Comparison of ENCODE assay signal across 11 mouse cellular contexts in the genomic region with DNA sequence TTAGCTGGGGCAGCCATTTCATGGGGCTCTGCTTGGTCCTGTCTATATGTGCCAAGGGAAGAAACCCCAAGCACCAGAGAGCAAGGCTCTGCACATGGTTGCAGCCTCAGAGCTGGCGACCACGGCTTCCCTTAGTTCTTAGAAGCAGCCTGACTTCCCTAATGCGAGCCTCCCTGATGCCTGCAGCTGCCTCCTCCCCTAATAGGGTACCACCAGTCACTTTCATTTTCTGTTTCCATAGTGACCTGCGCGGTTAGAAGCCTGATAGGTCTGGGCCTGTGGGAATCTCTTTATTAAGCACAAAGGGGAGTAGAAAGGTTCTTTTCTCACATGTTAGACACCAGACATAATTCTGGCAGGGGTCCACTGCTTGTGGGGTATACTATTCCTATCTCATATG. TPM values are rescaled to one million over a fixed set of nuclear protein-coding genes. Genes with fewer than 3 reads are reported as not detected.
DNase-seq lines count a peak whose midpoint lies in the region; ATAC-seq and TF ChIP-seq lines count a peak whose summit lies in the region.
"Had no signal": no experiment of that assay in that cellular context is flagged by ENCODE, and none has a peak within 500 bp of the region (broad histone marks: within the 10 kb centered on the region; RNA-seq: fewer than 3 reads in every experiment).

No protein-coding gene starts in this region.

- TF ChIP-seq POLR2A in lung, adult 2 months (IDR thresholded peaks at IDR 0.05; ENCODE audit: borderline replicate concordance, extremely low read depth, low read depth, low read length): no peak

- peak; percentile 16 for DNase-seq in R1 (ENCODE audit: low read depth, low spot score)
- DNase-seq in forebrain, embryonic 10.5 days (ENCODE audit: extremely low spot score, low spot score): no peak
- no peak for DNase-seq in adrenal gland, adult 18-20 months (ENCODE audit: low spot score in 2 of 2)
- no peak for DNase-seq in lung, adult 2 months
- DNase-seq in kidney, postnatal 36 days: no peak
- DNase-seq: gastrocnemius, postnatal 14 days; kidney, adult 18-20 months; lung, adult 18-20 months had no signal

- no peak overlapping the region for H3K4me3 ChIP-seq in forebrain, embryonic 10.5 days
- no peak overlapping the region for H3K4me3 ChIP-seq in hindbrain, embryonic 16.5 days (ENCODE audit: low read length)
- H3K4me3 ChIP-seq in neural tube, embryonic 13.5 days: no peak overlapping the region
- H3K4me3 ChIP-seq in lung, adult 2 months (replicated peaks; ENCODE audit: extremely low read depth, low read depth, low read length): no peak overlapping the region

- H3K4me1 ChIP-seq in forebrain, embryonic 10.5 days: peaks cover 41% of the 10 kb centered on the region
- peaks cover 9% of the 10 kb centered on the region for H3K4me1 ChIP-seq in hindbrain, embryonic 16.5 days (ENCODE audit: control insufficient read depth, insufficient read depth, low read depth, low read length)
- peaks cover 33% of the 10 kb centered on the region for H3K4me1 ChIP-seq in neural tube, embryonic 13.5 days (replicated peaks)
- H3K4me1 ChIP-seq in lung, adult 2 months (ENCODE audit: control insufficient read depth, insufficient read depth, low read length): no peaks in the 10 kb centered on the region

- H3K36me3 ChIP-seq in forebrain, embryonic 10.5 days (replicated peaks): no peaks in the 10 kb centered on the region
- no peaks in the 10 kb centered on the region for H3K36me3 ChIP-seq in hindbrain, embryonic 16.5 days (ENCODE audit: control insufficient read depth, insufficient read depth, low read length)
- H3K36me3 ChIP-seq in neural tube, embryonic 13.5 days: no peaks in the 10 kb centered on the region

- peak overlapping the region; percentile 45 for H3K9ac ChIP-seq in hindbrain, embryonic 16.5 days (ENCODE audit: low read depth, low read length)
- H3K9ac ChIP-seq in neural tube, embryonic 13.5 days: no peak overlapping the region

- no peaks in the 10 kb centered on the region; the same call in 1 of the 2 replicates for H3K9me3 ChIP-seq in forebrain, embryonic 10.5 days
- H3K9me3 ChIP-seq in hindbrain, embryonic 16.5 days (ENCODE audit: control insufficient read depth, low read length): no peaks in the 10 kb centered on the region
- no peaks in the 10 kb centered on the region for H3K9me3 ChIP-seq in neural tube, embryonic 13.5 days

- 36% methylated on average over 5 of the region's 5 CpGs for WGBS in forebrain, embryonic 10.5 days
- WGBS in hindbrain, embryonic 16.5 days: 9% methylated on average over 5 of the region's 5 CpGs
- 14% methylated on average over 5 of the region's 5 CpGs for WGBS in neural tube, embryonic 13.5 days
- 52% methylated on average over 5 of the region's 5 CpGs for WGBS in lung, adult 2 months

- H3K4me2 ChIP-seq in hindbrain, embryonic 16.5 days (ENCODE audit: low read length): 0 out of 2 replicates have a peak overlapping the region, but pooled peaks have one; percentile 5
- 0 out of 2 replicates have a peak overlapping the region, but pooled peaks have one; percentile 22 for H3K4me2 ChIP-seq in neural tube, embryonic 13.5 days

- peak overlapping the region; percentile 54 for H3K27ac ChIP-seq in forebrain, embryonic 10.5 days
- H3K27ac ChIP-seq in hindbrain, embryonic 16.5 days (ENCODE audit: low read depth, low read length): peak overlapping the region; percentile 67
- peak overlapping the region; percentile 79 for H3K27ac ChIP-seq in neural tube, embryonic 13.5 days (replicated peaks)

- no peak for TF ChIP-seq CTCF in lung, adult 2 months (IDR thresholded peaks at IDR 0.05; ENCODE audit: insufficient read depth, low read length)

- H3K27me3 ChIP-seq in forebrain, embryonic 10.5 days (ENCODE audit: poor library complexity, severe bottlenecking): no peaks in the 10 kb centered on the region
- H3K27me3 ChIP-seq in hindbrain, embryonic 16.5 days (replicated peaks; ENCODE audit: control insufficient read depth, insufficient read depth, low read length): no peaks in the 10 kb centered on the region
- H3K27me3 ChIP-seq in neural tube, embryonic 13.5 days: no peaks in the 10 kb centered on the region
- H3K27me3 ChIP-seq: Patski had no signal

- ATAC-seq in hindbrain, embryonic 16.5 days: peak; percentile 86
- ATAC-seq in neural tube, embryonic 13.5 days (ENCODE audit: low read depth): peak; percentile 59
- ATAC-seq: Patski had no signal

RNA-seq across cellular contexts. Expression of a gene that starts 20.7 kb away (rescaled TPM):
- not detected in 2 replicates for polyA plus RNA-seq in forebrain, embryonic 10.5 days (2016; fragmentation: Nextera tagmentation; extraction: Ambion mirVana)
- polyA plus RNA-seq in hindbrain, embryonic 16.5 days (2015; fragmentation: Nextera tagmentation; extraction: Ambion mirVana): 2.5 and 2.8 TPM in 2 replicates
- 1.0 and 1.6 TPM in 2 replicates for polyA plus RNA-seq in neural tube, embryonic 13.5 days (2015; fragmentation: Nextera tagmentation; extraction: Ambion mirVana)
- not detected for total RNA-seq in adrenal gland, adult 18-20 months (2021)
- polyA plus RNA-seq in lung, adult 2 months (2012; rRNA removed): 0.07 and 0.12 TPM in 2 replicates
- total RNA-seq: gastrocnemius, postnatal 14 days had no signal
- polyA plus RNA-seq: Patski had no signal
